Mouse (Mus musculus) A20 (cell line): ENCODE measurements at regions not wholly inside any gene's neighbourhood (a gene's known extent, or its start where the extent isn't known, plus 50 kb on each side); places are given as distances from the start of the nearest gene placed in this dataset.
"Not testable (repeated sequence)": the region's sequence is repeated elsewhere in the genome, so short reads cannot be mapped to it uniquely, and the experiment has no call there.

ENCODE experiments used
- DNase-seq: peaks from one replicate; pipeline ENCODE4 v3.0.0-alpha.2; 2011; ENCODE audit warnings: low read depth, low spot score

DNA sequence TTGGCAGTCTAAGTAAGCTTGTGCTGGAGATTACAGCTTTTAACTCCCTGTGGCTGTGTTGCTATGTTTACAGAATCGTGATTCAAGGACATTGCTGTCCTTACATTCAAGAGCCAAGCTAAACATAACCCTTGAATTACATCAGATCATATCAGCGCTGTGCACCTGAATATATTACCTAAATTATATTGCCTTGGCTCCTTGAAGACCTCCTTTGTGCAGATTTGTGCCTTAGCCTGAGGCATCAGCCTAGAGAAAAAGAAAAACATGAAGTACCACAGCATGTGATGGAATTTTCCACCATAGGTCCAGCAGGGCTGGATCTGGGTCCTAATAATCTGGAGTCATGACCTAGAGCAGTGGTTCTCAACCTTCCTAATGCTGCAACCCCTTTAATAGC, 189.8 kb upstream of the Tsc22d2 start:
- no peak for DNase-seq

DNA sequence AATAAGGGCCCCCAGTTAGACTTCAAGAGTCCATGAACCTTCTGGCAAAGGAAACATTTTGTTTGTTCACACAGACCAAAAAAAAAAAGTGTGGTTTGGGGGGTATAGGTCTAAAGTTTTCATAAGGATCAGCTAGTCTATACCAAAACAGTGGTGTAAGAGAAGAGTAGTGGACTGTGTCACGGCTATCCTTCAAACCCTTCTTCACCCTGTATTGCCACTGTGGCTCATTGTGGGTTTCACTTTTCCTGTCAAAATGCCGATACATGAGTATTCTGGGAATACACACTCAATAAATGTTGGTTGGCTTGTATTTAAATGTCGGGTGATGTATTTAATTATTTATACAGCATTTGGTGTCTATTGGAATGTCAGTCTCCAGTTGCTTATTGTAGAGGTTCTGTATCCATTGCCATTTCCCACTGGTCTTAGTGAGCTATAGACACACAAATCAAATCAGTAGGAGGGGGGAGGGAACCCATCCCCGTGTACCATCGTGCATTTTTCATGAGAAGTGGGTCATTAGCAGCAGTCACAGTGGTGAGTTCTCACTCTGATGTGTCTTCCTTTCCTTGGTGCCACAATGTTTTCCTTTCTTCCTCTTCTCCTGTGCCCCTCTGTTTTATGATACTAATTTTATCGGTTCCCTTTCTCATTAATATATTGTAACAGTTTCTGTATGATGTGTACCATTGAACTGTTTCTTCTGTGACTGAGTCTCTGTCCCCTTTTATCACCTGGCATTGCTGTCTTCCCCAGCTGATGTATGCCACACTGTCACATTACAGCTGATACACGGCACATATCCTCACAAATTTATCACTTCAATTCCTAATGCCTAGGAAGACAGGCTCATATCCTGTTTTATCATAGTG, 187.8 kb upstream of the Tsc22d2 start:
- DNase-seq = no peak

- DNase-seq = no peak
Measured at GRCm38 (mm10) chr3:58227322-58227627, 187.2 kb upstream of the Tsc22d2 start.

DNA sequence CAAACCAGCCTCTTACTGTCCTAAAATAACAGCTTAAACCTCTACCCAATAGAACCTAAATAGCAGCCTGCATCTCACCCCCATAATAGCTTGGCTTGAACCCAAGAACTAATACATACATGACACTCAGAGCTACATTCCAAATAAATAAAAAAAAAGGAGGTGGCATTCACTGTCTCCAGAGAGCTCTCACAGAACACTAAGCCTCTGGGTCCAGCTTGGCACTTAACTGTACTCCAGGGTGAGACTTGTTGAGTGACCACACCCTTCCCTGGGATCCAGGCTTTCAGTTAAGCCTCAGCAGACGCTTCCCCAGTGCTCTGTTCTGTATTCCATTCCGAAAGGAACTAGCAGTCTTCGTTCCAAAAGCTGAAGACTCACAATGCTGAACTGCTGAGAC, 186.3 kb upstream of the Tsc22d2 start:
- DNase-seq = no peak

DNA sequence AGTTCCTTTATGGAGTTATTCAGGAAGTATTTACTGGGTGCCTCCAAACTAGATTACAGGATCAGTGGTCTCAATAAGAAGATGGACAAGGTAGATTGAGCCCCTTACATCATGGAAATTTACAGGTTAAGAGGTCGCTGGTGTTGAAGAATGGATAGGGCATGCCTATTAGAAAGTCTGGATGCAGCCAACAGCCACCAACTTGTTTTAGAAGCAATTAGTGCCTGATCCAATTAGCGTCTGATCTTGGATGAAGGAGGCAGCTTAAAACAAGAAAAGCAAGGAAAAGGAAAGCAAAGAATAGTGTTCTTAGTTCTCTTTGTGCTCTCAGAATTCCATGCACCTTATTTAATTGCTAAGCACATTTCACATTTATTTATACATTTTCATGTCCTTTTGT, 182.8 kb upstream of the Tsc22d2 start:
- no peak for DNase-seq

- DNase-seq = no peak
Measured at GRCm38 (mm10) chr3:58233296-58233695, 181.2 kb upstream of the Tsc22d2 start.

DNA sequence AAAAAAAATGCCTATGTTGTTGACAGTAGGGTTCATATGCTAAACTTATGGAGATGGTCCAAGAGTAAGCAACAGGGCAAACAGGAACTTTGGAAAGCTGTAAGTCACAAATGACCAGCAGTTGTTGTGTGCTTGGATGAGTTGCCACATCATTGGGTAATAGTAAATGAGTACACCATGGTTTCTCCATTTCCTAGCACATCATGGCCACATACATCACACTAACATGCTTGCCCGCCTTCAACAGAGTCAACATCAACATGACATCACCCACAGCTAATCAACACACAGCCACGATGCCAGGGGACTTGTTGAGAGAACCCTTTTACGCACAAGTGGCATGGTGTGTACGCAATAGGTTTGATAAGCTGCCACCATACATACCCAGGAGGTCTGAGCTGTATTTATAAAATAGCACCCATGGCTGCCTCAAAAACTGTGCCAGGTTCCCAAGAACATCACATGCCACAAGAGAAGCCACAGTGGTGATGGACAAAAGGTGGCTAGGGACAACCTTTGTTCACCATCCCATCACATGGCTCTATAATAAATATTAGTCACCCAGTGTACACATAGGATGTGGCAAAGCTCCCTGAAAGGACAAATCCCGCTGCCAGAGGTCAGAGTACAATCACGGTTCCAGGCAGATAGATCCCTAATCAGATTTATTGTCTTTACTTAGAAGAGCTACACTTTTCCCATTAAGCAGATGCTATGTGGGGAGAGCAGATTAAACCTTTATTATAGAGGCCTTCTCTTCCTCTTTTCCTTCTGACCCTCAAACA, 179.5 kb upstream of the Tsc22d2 start:
- DNase-seq = no peak

- no peak for DNase-seq
Measured at GRCm38 (mm10) chr3:58238111-58238510, 176.4 kb upstream of the Tsc22d2 start.

GRCm38 (mm10) chr3:58240775-58241174, 173.7 kb upstream of the Tsc22d2 start:
- no peak for DNase-seq

DNA sequence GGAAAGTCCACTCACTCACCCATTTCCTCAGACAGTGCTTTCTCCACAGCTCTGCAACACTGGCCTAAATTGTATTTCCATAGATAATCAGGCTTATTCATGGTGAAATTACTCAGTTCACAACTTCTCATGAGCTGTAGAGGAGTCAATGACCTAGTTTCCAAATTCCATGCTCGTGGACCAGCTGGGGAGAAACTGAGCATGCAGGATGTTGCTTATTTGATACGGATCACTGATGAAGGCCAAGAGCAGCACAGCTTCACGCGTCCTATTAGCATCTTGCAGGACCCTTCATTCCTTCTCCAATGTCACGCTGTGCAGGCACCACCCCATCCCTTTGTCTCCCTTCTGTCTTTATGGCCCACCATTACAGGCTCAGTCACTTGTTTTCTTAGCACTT, 169.2 kb upstream of the Tsc22d2 start:
- DNase-seq = no peak

GRCm38 (mm10) chr3:58247989-58248388, 166.5 kb upstream of the Tsc22d2 start:
- DNase-seq = no peak

DNA sequence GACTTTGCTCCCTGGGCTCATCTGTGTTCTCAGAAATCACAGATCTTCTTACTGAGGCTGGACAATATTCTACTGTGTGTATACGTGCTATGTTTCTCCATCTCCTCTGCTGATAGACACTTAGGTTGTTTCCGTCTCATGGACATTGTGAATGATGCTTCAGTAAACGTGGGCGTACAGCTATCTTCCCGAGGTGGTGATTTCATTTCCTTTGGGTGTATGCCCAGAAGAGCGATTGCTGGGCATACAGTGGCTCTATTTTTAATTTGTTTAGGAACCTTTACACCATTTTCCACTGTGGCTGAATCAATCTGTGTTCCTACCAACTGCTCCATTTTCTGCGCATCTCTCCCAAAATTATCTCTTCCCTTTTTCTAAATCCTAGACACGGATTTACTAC, 160.6 kb upstream of the Tsc22d2 start:
- no peak for DNase-seq

DNA sequence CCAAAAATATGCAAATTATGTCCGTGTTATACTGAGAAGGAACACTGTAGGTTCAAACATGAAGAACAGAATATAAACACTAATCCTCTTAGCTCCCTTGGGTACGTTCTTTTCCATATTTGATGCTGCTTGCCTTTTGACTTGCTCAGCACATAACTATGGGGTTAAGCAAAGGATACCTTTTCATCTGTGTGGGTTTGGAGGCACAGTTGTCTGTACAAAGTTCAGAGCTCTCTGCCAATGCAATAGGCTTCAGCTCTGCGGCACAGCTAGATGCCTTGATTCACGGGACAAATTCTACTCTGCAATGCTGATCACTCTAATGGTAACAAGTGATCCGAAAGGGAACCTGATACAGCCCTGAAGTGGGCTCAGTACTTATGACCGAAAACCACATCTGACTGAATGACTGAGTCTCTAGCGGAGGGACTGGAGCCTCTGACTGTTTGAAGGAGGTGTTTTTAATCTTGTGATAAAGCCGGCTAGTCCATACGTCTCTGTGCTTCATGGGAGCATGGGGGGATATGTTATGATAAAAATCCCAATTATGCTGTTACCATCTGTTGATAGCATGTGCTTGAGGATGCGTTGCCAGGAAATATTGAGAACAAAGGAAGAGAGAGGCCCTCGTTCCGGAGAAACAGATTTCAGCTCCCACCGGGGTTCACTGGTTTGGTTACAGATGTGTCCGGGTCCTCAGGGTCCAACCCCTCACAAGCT, 146.7 kb upstream of the Tsc22d2 start:
- DNase-seq = no peak

DNA sequence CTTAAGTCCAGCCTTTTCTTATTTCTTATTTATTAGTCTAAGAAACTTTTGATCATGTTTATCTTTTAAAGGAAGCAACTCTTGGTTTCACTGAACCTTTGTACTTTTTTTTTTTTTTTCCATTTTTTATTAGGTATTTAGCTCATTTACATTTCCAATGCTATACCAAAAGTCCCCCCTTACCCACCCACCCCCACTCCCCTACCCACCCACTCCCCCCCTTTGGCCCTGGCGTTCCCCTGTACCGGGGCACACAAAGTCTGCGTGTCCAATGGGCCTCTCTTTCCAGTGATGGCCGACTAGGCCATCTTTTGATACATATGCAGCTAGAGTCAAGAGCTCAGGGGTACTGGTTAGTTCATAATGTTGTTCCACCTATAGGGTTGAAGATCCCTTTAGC, 143.1 kb upstream of the Tsc22d2 start:
- not testable (repeated sequence) for DNase-seq

DNA sequence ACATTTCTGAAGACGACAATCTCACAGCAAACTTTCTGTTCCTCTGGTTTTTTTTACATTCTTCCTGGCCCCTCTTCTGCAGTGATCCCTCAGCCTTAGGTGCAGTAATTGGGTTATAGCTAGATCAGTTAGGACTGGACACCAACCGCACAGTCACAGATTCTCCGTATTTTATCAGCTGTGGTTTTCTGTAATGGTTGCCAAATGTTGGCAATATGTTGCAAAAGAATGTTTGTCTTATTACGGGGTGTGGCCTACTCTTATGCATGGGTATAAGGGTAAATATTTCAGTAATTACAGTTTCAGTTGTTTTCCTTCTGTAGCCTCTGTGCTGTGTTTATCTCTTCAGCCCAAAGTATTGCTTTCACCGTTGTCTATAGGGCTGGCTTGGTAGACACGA, 133.2 kb upstream of the Tsc22d2 start:
- DNase-seq = no peak

DNA sequence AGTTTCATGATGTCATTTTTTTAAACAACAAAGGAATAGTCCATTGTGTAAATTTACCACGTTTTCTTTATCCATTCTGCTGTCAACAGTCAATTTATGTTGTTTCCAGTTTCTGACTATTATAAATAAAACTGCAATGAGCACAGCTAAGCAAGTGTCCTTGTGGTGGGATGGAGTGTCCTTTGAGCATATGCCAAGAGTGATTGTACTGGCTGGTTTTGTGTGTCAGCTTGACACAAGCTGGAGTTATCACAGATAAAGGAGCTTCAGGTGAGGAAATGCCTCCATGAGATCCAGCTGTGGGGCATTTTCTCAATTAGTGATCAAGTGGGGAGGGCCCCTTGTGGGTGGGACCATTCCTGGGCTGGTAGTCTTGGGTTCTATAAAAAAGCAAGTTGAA, 130.1 kb upstream of the Tsc22d2 start:
- not testable (repeated sequence) for DNase-seq

DNA sequence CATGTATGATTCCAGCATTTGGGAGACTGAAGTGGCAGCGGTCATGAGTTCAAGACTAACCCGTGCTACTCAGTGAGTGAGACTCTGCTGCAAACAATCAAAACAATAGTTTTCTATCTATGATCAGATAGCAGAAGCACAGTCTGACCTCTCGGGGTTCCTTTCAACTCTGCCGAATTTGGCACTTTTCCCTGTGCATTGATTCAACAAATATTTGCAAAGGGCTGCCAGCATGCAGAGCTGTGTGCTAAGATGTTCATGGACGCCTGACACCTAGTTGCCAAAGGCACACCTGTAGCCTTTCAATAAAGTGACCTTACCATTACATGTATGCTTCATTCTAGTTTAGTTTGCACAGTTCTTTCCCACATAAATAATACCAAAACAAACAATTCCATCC, 118.7 kb upstream of the Tsc22d2 start:
- DNase-seq = no peak

DNA sequence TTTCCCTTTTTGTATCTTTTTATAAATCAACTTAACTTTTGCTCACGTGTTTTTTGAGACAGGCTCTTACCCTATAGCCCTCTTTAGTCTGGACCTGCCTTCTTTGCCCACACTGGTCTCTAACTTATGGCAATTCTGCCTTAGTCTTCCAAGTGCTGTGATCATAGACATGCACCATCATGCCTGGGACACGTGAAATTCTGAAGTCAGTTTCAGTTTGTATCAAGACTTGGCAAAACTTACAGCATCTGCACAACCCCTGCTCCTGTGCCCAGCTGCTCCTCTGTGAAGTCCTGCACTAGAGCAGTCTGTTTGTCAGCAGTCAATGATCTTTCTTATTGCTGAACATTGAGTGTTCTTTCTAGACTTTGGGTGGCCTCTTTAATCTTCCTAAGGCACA, 114.3 kb upstream of the Tsc22d2 start:
- no peak for DNase-seq

GRCm38 (mm10) chr3:58300801-58301485, 113.6 kb upstream of the Tsc22d2 start:
- no peak for DNase-seq

- no peak for DNase-seq
Measured at GRCm38 (mm10) chr3:58302322-58302721, 112.2 kb upstream of the Tsc22d2 start.

GRCm38 (mm10) chr3:58303746-58304145, 110.8 kb upstream of the Tsc22d2 start:
- no peak for DNase-seq

GRCm38 (mm10) chr3:58309601-58310000, 104.9 kb upstream of the Tsc22d2 start:
- no peak for DNase-seq
